Mouse (Mus musculus): ENCODE measurements at regions not wholly inside any gene's neighbourhood (a gene's known extent, or its start where the extent isn't known, plus 50 kb on each side); places are given as distances from the start of the nearest gene placed in this dataset.

- Histone ChIP-seq H3K9ac (no peak overlapping the region), H3K4me1 (replicated peaks) (no peaks in the 10 kb centered on the region), H3K9me3 (no peaks in the 10 kb centered on the region), H3K4me3 (replicated peaks) (no peak overlapping the region), H3K4me2 (replicated peaks) (no peak overlapping the region), H3K27me3 (replicated peaks) (no peaks in the 10 kb centered on the region), H3K36me3 (no peaks in the 10 kb centered on the region), H3K27ac (no peak overlapping the region)
- ATAC-seq, result no peak
- WGBS, result 68% methylated on average over 3 of the region's 3 CpGs
Observed at GRCm38 (mm10) chr17:9729020-9729419, 59.5 kb upstream of the Pabpc6 start.

DNA sequence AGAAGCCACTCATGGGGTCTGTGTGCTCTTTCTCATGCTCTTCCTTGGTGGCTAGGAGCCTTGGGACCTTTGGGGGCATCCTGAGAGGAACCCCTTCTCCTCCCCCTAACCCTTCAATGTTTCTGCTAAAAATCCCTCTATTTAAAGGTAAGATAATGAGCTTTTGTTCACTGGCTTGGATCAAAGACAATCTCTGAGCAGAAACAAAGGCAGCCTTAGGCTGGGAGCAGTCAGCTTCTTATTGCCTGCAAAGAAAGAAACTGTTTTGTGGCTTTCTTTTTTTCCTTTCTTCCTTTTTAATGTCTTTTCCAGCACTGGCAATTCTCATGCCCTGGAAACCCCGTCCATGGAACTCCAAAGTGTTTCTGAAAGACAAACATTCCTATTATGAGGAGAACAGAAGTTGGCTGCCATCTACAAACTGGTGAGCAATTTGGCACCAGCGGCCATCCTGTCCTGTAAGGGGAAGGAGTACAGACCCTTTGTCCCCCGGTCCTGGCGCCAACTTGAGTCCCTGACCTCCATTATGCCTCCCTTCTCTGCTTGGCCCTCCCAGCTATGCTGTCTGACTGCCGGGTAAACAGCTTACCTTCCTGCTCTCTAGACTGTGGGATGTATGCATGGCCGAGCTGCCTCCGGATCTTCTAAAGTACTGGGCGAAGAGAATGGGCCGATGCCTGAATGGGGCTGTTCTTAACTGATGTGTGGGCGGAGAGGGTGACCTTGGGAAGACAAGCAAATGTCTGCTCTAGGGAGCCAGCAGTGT is 56.4 kb upstream of the Pabpc6 start:
- no peak for ATAC-seq
- no peaks in the 10 kb centered on the region for H3K27me3 ChIP-seq (replicated peaks)
- H3K36me3 ChIP-seq, result no peaks in the 10 kb centered on the region
- no peaks in the 10 kb centered on the region for H3K9me3 ChIP-seq
- no peak overlapping the region for H3K27ac ChIP-seq
- no peaks in the 10 kb centered on the region for H3K4me1 ChIP-seq (replicated peaks)
- no peak overlapping the region for H3K4me2 ChIP-seq (replicated peaks)
- 72% methylated on average over 10 of the region's 10 CpGs for WGBS
- no peak overlapping the region for H3K9ac ChIP-seq
- H3K4me3 ChIP-seq (replicated peaks), result no peak overlapping the region

DNA sequence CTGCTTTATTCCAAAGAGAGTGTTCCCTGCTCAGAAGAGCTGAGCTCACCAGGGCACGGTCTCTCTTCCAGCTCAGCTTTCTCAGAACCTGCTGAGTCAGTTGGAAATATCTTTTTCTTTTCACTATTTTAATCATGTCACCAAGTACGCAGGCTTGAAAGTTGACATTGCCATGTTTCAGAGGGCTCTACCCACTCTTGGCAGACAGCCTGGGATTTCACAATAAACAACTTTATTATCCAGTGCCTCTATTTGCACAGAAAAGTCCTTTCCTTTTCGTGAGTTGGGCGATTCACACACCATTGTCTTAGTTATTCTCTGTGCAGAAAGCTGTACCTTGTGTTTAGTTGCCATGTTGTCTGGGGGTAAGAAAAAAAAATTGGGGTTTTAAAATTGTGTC is 54.0 kb upstream of the Pabpc6 start:
- Histone ChIP-seq H3K9me3 (no peaks in the 10 kb centered on the region), H3K27ac (no peak overlapping the region), H3K27me3 (replicated peaks) (no peaks in the 10 kb centered on the region), H3K9ac (no peak overlapping the region), H3K4me1 (replicated peaks) (no peaks in the 10 kb centered on the region), H3K4me3 (replicated peaks) (no peak overlapping the region), H3K4me2 (replicated peaks) (no peak overlapping the region), H3K36me3 (no peaks in the 10 kb centered on the region)
- no peak for ATAC-seq
- WGBS, result 37% methylated on average over 4 of the region's 4 CpGs

- Histone ChIP-seq H3K4me1 (replicated peaks) (no peaks in the 10 kb centered on the region), H3K4me2 (replicated peaks) (no peak overlapping the region), H3K9me3 (no peaks in the 10 kb centered on the region), H3K4me3 (replicated peaks) (no peak overlapping the region), H3K36me3 (no peaks in the 10 kb centered on the region), H3K27ac (no peak overlapping the region), H3K27me3 (replicated peaks) (no peaks in the 10 kb centered on the region), H3K9ac (no peak overlapping the region)
- ATAC-seq, result no peak
- 13% methylated on average over 4 of the region's 4 CpGs for WGBS
Observed at GRCm38 (mm10) chr17:9722709-9723108, 53.2 kb upstream of the Pabpc6 start.
